Mouse (Mus musculus) forebrain, embryonic 16.5 days (tissue): ENCODE measurements at regions not wholly inside any gene's neighbourhood (a gene's known extent, or its start where the extent isn't known, plus 50 kb on each side); places are given as distances from the start of the nearest gene placed in this dataset.
A peak's percentile ranks its signal among the peaks of the same experiment; 100 is the strongest.
"Not testable (repeated sequence)": the region's sequence is repeated elsewhere in the genome, so short reads cannot be mapped to it uniquely, and the experiment has no call there.

ENCODE experiments used
- ATAC-seq: fragments of 200-750 bp; cut with Nextera tagmentation; 2 replicates; pipeline ENCODE4 v1.8.0; 2017; ENCODE audit warnings: mild to moderate bottlenecking, moderate library complexity
- H3K27ac ChIP-seq: fragments of 300-500 bp; sonication (generic); 2 replicates; pipeline ENCODE4 v1.5.1; 2014; ENCODE audit warnings: low read length, control low read depth
- H3K27me3 ChIP-seq: fragments of 300-500 bp; sonication (generic); replicated peaks from 2 replicates; pipeline ENCODE4 v1.6.1; 2014; ENCODE audit warnings: low read length; ENCODE audit not compliant: control insufficient read depth, insufficient read depth
- H3K36me3 ChIP-seq: fragments of 300-500 bp; sonication (generic); 2 replicates; pipeline ENCODE4 v1.6.1; 2014; ENCODE audit not compliant: control insufficient read depth, insufficient read depth
- H3K4me1 ChIP-seq: fragments of 300-500 bp; sonication (generic); replicated peaks from 2 replicates; pipeline ENCODE4 v1.6.1; 2014; ENCODE audit warnings: low read length; ENCODE audit not compliant: control insufficient read depth, insufficient read depth
- H3K4me2 ChIP-seq: fragments of 300-500 bp; sonication (generic); 2 replicates; pipeline ENCODE4 v1.6.1; 2014; ENCODE audit warnings: mild to moderate bottlenecking, low read length, control low read depth
- H3K4me3 ChIP-seq: fragments of 300-500 bp; sonication (generic); replicated peaks from 2 replicates; pipeline ENCODE4 v1.5.1; 2014; ENCODE audit warnings: mild to moderate bottlenecking, low read length, control low read depth
- H3K9ac ChIP-seq: fragments of 300-500 bp; sonication (generic); replicated peaks from 2 replicates; pipeline ENCODE4 v1.6.1; 2014; ENCODE audit warnings: low read depth, low read length, control low read depth
- H3K9me3 ChIP-seq: fragments of 300-500 bp; sonication (generic); 2 replicates; pipeline ENCODE4 v1.6.1; 2016; ENCODE audit warnings: low read length; ENCODE audit not compliant: control insufficient read depth
- WGBS: fragments of 180-500 bp; shearing (Covaris S2); extraction: QIAGEN DNeasy Blood & Tissue Kit; methylation state at CpG from one replicate; pipeline ENCODE4 v1.1.7; 2014; 5-methylcytosine and 5-hydroxymethylcytosine counted together

DNA sequence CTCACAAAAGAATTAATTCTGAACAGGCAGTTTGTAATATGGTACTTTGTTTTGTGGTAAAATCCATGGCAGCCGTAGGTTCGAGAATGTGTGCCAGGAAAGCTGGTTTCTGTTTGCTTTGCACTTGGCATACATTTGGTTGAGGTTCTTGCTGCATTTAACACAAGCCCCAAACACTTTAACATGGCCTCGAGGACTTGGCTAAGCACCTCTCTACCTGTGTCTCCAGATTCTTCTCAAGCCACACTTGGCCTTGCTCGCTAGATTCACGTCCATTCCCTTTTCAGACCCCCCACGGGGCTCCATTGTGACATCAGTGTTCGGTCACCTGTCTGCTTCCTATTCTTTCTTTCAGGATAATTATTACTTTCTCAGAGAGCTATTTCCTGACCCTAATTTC is 151.9 kb upstream of the Dmrta1 start:
- Histone ChIP-seq H3K4me1 (peaks cover 3% of the 10 kb centered on the region; the same call in 1 of the 2 replicates), H3K27ac (no peak overlapping the region), H3K9me3 (no peaks in the 10 kb centered on the region), H3K4me3 (no peak overlapping the region), H3K9ac (no peak overlapping the region), H3K27me3 (peaks cover 18% of the 10 kb centered on the region), H3K36me3 (no peaks in the 10 kb centered on the region), H3K4me2 (no peak overlapping the region)
- WGBS: 66% methylated on average over 7 of the region's 7 CpGs
- ATAC-seq: no peak

GRCm38 (mm10) chr4:89525525-89525924 is 153.7 kb upstream of the Dmrta1 start:
- H3K27me3 ChIP-seq: peaks cover 18% of the 10 kb centered on the region
- H3K36me3 ChIP-seq, ATAC-seq, H3K4me2 ChIP-seq, H3K9ac ChIP-seq, H3K4me1 ChIP-seq, H3K9me3 ChIP-seq, H3K4me3 ChIP-seq, H3K27ac ChIP-seq: not testable (repeated sequence)
- 60% methylated on average over 4 of the region's 4 CpGs for WGBS

GRCm38 (mm10) chr4:89524260-89525200 is 154.7 kb upstream of the Dmrta1 start:
- Histone ChIP-seq H3K27ac (no peak overlapping the region), H3K4me1 (peaks cover 3% of the 10 kb centered on the region; the same call in 1 of the 2 replicates), H3K27me3 (peaks cover 18% of the 10 kb centered on the region), H3K9ac (peak overlapping the region; percentile 39), H3K4me2 (peak overlapping the region; percentile 69), H3K36me3 (no peaks in the 10 kb centered on the region), H3K9me3 (no peaks in the 10 kb centered on the region), H3K4me3 (peak overlapping the region; percentile 47)
- peak; percentile 88 for ATAC-seq
- WGBS: under 1% methylated on average over 40 of the region's 40 CpGs

DNA sequence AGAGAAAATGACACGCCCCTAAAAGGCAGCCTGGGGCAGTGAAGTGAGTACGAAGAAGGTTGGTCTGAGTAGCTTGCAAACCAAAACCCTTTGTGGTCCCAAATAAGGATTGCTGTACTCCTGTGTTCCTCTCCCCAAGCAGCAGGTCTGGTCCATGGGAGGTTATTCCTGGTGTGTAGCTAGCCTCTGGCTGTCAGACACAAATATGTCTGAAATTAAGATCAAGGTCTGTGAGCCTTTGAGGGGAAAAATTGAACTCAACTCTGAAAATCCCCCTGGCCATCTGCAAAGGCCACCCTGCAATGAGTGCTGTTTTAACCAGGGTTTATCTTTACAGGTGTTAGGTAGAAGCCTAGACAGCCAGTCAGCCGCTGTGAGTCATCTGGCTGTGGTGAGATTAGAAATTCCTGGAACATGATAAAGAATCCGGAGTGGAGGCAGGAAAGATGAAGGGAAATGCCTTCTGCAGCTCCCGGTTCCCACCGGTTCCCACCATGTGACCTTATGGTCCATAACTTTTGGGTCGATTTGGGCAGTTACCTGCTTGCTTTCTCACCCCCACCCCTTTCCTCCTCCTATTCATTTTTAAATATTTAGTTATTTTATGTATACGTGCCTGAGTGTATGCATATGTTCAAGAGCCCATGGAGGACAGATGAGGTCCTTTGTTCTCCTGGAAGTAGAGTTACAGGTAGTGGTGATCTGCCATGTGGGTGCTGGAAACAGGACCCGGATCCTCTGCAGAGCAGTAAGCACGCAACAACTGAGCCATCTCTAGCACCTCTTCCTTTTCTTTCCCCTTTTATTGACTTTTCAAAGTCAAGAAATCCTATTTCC is 155.6 kb upstream of the Dmrta1 start:
- 14% methylated on average over 10 of the region's 10 CpGs for WGBS
- peak overlapping the region; percentile 69 for H3K4me2 ChIP-seq
- ATAC-seq: 0 out of 2 replicates have a peak, but pooled peaks have one; percentile 6
- H3K27me3 ChIP-seq: peaks cover 18% of the 10 kb centered on the region
- no peaks in the 10 kb centered on the region for H3K9me3 ChIP-seq
- H3K4me1 ChIP-seq: peaks cover 3% of the 10 kb centered on the region; the same call in 1 of the 2 replicates
- no peak overlapping the region for H3K9ac ChIP-seq
- H3K4me3 ChIP-seq: peak overlapping the region; percentile 47; the same call in 1 of the 2 replicates
- H3K36me3 ChIP-seq: no peaks in the 10 kb centered on the region
- H3K27ac ChIP-seq: no peak overlapping the region

- Histone ChIP-seq H3K9me3 (no peaks in the 10 kb centered on the region), H3K9ac (no peak overlapping the region), H3K36me3 (no peaks in the 10 kb centered on the region), H3K4me3 (no peak overlapping the region), H3K4me1 (no peaks in the 10 kb centered on the region), H3K4me2 (no peak overlapping the region), H3K27me3 (no peaks in the 10 kb centered on the region), H3K27ac (no peak overlapping the region)
- ATAC-seq: no peak
- WGBS: 95% methylated on average over 3 of the region's 3 CpGs
Measured at GRCm38 (mm10) chr4:89518027-89518426, 161.2 kb upstream of the Dmrta1 start.

GRCm38 (mm10) chr4:89515823-89516411 is 163.3 kb upstream of the Dmrta1 start:
- ATAC-seq: no peak
- Histone ChIP-seq H3K27ac (no peak overlapping the region), H3K4me2 (no peak overlapping the region), H3K9ac (no peak overlapping the region), H3K4me1 (no peaks in the 10 kb centered on the region), H3K4me3 (no peak overlapping the region), H3K36me3 (no peaks in the 10 kb centered on the region), H3K9me3 (no peaks in the 10 kb centered on the region), H3K27me3 (no peaks in the 10 kb centered on the region)
- WGBS: 67% methylated on average over 7 of the region's 7 CpGs

GRCm38 (mm10) chr4:89514981-89515380 is 164.3 kb upstream of the Dmrta1 start:
- Histone ChIP-seq H3K4me1 (no peaks in the 10 kb centered on the region), H3K27me3 (no peaks in the 10 kb centered on the region), H3K36me3 (no peaks in the 10 kb centered on the region), H3K27ac (no peak overlapping the region), H3K4me2 (no peak overlapping the region), H3K9me3 (no peaks in the 10 kb centered on the region), H3K9ac (no peak overlapping the region), H3K4me3 (no peak overlapping the region)
- WGBS: 90% methylated on average over 7 of the region's 7 CpGs
- ATAC-seq: no peak

DNA sequence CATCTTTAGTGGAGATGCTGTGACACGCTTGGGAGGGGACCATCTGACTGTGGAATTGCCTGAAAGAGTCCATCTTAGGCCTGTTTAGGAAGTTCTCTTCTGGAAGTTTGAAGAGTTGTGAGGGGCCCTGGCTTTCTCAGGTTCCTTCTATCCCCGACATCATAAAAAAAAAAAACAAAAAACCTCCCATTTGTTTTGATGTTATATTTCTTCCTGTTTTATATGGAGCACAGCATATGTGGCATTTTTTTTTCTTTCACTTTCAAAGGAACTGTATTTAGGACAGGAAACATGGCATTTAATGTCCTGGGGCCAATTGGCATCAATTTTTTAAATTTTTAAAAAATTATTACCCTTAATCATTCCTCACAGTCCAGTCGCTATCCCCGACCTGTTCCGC is 168.6 kb upstream of the Dmrta1 start:
- WGBS: 91% methylated on average over 5 of the region's 5 CpGs
- H3K4me1 ChIP-seq: no peaks in the 10 kb centered on the region
- H3K27me3 ChIP-seq: no peaks in the 10 kb centered on the region
- H3K36me3 ChIP-seq: no peaks in the 10 kb centered on the region
- H3K4me2 ChIP-seq: no peak overlapping the region
- no peak overlapping the region for H3K9ac ChIP-seq
- ATAC-seq: no peak
- H3K27ac ChIP-seq: no peak overlapping the region
- no peaks in the 10 kb centered on the region for H3K9me3 ChIP-seq
- H3K4me3 ChIP-seq: no peak overlapping the region
